Mouse (Mus musculus): Measurements from ENCODE around the gene Card19. TPM values are rescaled to one million over a fixed set of nuclear protein-coding genes. Genes with fewer than 3 reads are reported as not detected.
A peak's percentile ranks its signal among the peaks of the same experiment; 100 is the strongest.

Gene Card19
- polyA plus RNA-seq, 1 experiment from 2014 or later = 77.0 TPM

GRCm38 (mm10) chr13:49194811-49195210, 21.0 kb downstream of the Card19 start:
- no peak overlapping the region for H3K4me2 ChIP-seq (ENCODE audit: low read length)
- H3K9me3 ChIP-seq (replicated peaks; ENCODE audit: low read length) = no peaks in the 10 kb centered on the region
- H3K27me3 ChIP-seq (ENCODE audit: insufficient read depth, low read length) = no peaks in the 10 kb centered on the region
- no peak overlapping the region for H3K27ac ChIP-seq
- H3K4me3 ChIP-seq (replicated peaks; ENCODE audit: low read depth, low read length) = no peak overlapping the region
- DNase-seq (ENCODE audit: low spot score) (no peak), ATAC-seq (replicated peaks; ENCODE audit: low FRiP score, low read depth) (no peak)
- H3K4me1 ChIP-seq (replicated peaks; ENCODE audit: insufficient read depth, low read length) = peaks cover 19% of the 10 kb centered on the region
- no peak for TF ChIP-seq CTCF (IDR thresholded peaks at IDR 0.05; ENCODE audit: low read depth)
- H3K9ac ChIP-seq (ENCODE audit: low read depth, low read length) = no peak overlapping the region
- peaks cover 21% of the 10 kb centered on the region for H3K36me3 ChIP-seq (ENCODE audit: insufficient read depth, low read length)
- 97% methylated on average over 13 of the region's 13 CpGs for WGBS

- Histone ChIP-seq H3K4me3 (replicated peaks; ENCODE audit: low read depth, low read length) (no peak overlapping the region), H3K4me1 (replicated peaks; ENCODE audit: insufficient read depth, low read length) (peaks cover 30% of the 10 kb centered on the region), H3K9ac (ENCODE audit: low read depth, low read length) (no peak overlapping the region), H3K27ac (no peak overlapping the region), H3K9me3 (replicated peaks; ENCODE audit: low read length) (no peaks in the 10 kb centered on the region), H3K4me2 (ENCODE audit: low read length) (no peak overlapping the region), H3K27me3 (ENCODE audit: insufficient read depth, low read length) (no peaks in the 10 kb centered on the region), H3K36me3 (ENCODE audit: insufficient read depth, low read length) (peaks cover 21% of the 10 kb centered on the region)
- TF ChIP-seq CTCF (IDR thresholded peaks at IDR 0.05; ENCODE audit: low read depth) = no peak
- ATAC-seq (replicated peaks; ENCODE audit: low FRiP score, low read depth) (no peak), DNase-seq (ENCODE audit: low spot score) (no peak)
- WGBS = 95% methylated on average over 17 of the region's 17 CpGs
Measured at GRCm38 (mm10) chr13:49193650-49194049, 22.2 kb downstream of the Card19 start.

GRCm38 (mm10) chr13:49192156-49192855, 23.5 kb downstream of the Card19 start:
- Histone ChIP-seq H3K27me3 (ENCODE audit: insufficient read depth, low read length) (no peaks in the 10 kb centered on the region), H3K9me3 (replicated peaks; ENCODE audit: low read length) (no peaks in the 10 kb centered on the region), H3K27ac (peak overlapping the region; percentile 84), H3K36me3 (ENCODE audit: insufficient read depth, low read length) (peaks cover 21% of the 10 kb centered on the region), H3K4me1 (replicated peaks; ENCODE audit: insufficient read depth, low read length) (peaks cover 38% of the 10 kb centered on the region), H3K9ac (ENCODE audit: low read depth, low read length) (no peak overlapping the region), H3K4me3 (replicated peaks; ENCODE audit: low read depth, low read length) (no peak overlapping the region), H3K4me2 (ENCODE audit: low read length) (no peak overlapping the region)
- no peak for TF ChIP-seq CTCF (IDR thresholded peaks at IDR 0.05; ENCODE audit: low read depth)
- no peak for ATAC-seq (replicated peaks; ENCODE audit: low FRiP score, low read depth)
- 66% methylated on average over 16 of the region's 16 CpGs for WGBS
- DNase-seq (ENCODE audit: low spot score) = no peak

- 50% methylated on average over 5 of the region's 5 CpGs for WGBS
- H3K4me2 ChIP-seq (ENCODE audit: low read length) = 0 out of 2 replicates have a peak overlapping the region, but pooled peaks have one; percentile 3
- peak overlapping the region; percentile 31; the same call in 1 of the 2 replicates for H3K9ac ChIP-seq (ENCODE audit: low read depth, low read length)
- no peaks in the 10 kb centered on the region for H3K9me3 ChIP-seq (replicated peaks; ENCODE audit: low read length)
- peak overlapping the region; percentile 84 for H3K27ac ChIP-seq
- TF ChIP-seq CTCF (IDR thresholded peaks at IDR 0.05; ENCODE audit: low read depth) = no peak
- H3K27me3 ChIP-seq (ENCODE audit: insufficient read depth, low read length) = no peaks in the 10 kb centered on the region
- no peak for ATAC-seq (replicated peaks; ENCODE audit: low FRiP score, low read depth)
- H3K4me1 ChIP-seq (replicated peaks; ENCODE audit: insufficient read depth, low read length) = peaks cover 42% of the 10 kb centered on the region
- H3K36me3 ChIP-seq (ENCODE audit: insufficient read depth, low read length) = peaks cover 21% of the 10 kb centered on the region
- H3K4me3 ChIP-seq (replicated peaks; ENCODE audit: low read depth, low read length) = no peak overlapping the region
- DNase-seq (ENCODE audit: low spot score) = no peak
Measured at GRCm38 (mm10) chr13:49191673-49192035, 24.2 kb downstream of the Card19 start.

- Histone ChIP-seq H3K9ac (ENCODE audit: low read depth, low read length) (peak overlapping the region; percentile 31; the same call in 1 of the 2 replicates), H3K27ac (peak overlapping the region; percentile 84), H3K27me3 (ENCODE audit: insufficient read depth, low read length) (no peaks in the 10 kb centered on the region), H3K9me3 (replicated peaks; ENCODE audit: low read length) (no peaks in the 10 kb centered on the region), H3K36me3 (ENCODE audit: insufficient read depth, low read length) (peaks cover 15% of the 10 kb centered on the region), H3K4me2 (ENCODE audit: low read length) (0 out of 2 replicates have a peak overlapping the region, but pooled peaks have one; percentile 3), H3K4me1 (replicated peaks; ENCODE audit: insufficient read depth, low read length) (peaks cover 45% of the 10 kb centered on the region), H3K4me3 (replicated peaks; ENCODE audit: low read depth, low read length) (no peak overlapping the region)
- DNase-seq (ENCODE audit: low spot score) (no peak), ATAC-seq (replicated peaks; ENCODE audit: low FRiP score, low read depth) (no peak)
- TF ChIP-seq CTCF (IDR thresholded peaks at IDR 0.05; ENCODE audit: low read depth) = no peak
- WGBS = 54% methylated on average over 7 of the region's 7 CpGs
Measured at GRCm38 (mm10) chr13:49190876-49191672, 24.8 kb downstream of the Card19 start.
